Mouse (Mus musculus): Measurements from ENCODE around the gene Sh3kbp1. TPM values are rescaled to one million over a fixed set of nuclear protein-coding genes. Genes with fewer than 3 reads are reported as not detected.

Sh3kbp1 gene
- total and polyA plus RNA-seq, 3 experiments, result 18.6 to 37.7 TPM; not detected in 1

DNA sequence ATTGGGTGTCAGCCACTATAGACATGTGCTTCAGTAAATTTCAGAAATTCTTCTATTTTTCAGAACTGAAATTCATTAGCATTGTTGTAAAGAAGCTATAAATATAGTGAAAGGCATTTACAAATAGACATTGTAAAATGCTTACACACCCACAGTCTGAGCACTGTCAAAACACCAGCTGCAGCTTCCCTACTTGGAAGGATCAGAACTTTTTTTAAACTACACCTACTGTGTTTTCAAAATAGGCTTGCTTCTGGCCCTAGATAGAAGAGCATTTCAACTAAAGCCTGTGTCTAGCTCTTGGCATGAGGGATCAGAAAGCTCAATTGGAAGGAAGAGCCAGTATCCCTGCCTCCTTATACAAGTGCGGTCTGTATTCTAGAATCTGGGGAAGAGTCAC is 305.0 kb downstream of the Sh3kbp1 start:
- no peaks in the 10 kb centered on the region for H3K27me3 ChIP-seq (ENCODE audit: control insufficient read depth in 1 of 2, insufficient read depth in 2 of 2, low read length in 2 of 2)
- no peak overlapping the region for H3K9ac ChIP-seq (ENCODE audit: control insufficient read depth, low read depth, low read length, poor library complexity, severe bottlenecking)
- no peak for TF ChIP-seq HCFC1 (IDR thresholded peaks at IDR 0.05; ENCODE audit: low read depth, low read length)
- TF ChIP-seq KAT2A (conservative IDR thresholded peaks at IDR 0.05; ENCODE audit: low read depth, low read length), result no peak
- no peak for TF ChIP-seq SMC3 (IDR thresholded peaks at IDR 0.05; ENCODE audit: low read depth, low read length)
- no peak for TF ChIP-seq CHD1 (IDR thresholded peaks at IDR 0.05; ENCODE audit: low read depth, low read length)
- TF ChIP-seq CHD2 (IDR thresholded peaks at IDR 0.05; ENCODE audit: low read length), result no peak
- no peak for TF ChIP-seq POLR2A (IDR thresholded peaks at IDR 0.05; ENCODE audit: control insufficient read depth in 1 of 2, insufficient read depth in 1 of 2, low read depth in 1 of 2, low read length in 2 of 2, poor library complexity in 1 of 2)
- no peak for TF ChIP-seq TAL1 (IDR thresholded peaks at IDR 0.05; ENCODE audit: low read length)
- H3K4me3 ChIP-seq (ENCODE audit: control insufficient read depth in 1 of 2, insufficient read depth in 1 of 2, low read depth in 2 of 2, low read length in 2 of 2), result no peak overlapping the region
- H3K9me3 ChIP-seq (replicated peaks; ENCODE audit: insufficient read depth, low read length), result no peaks in the 10 kb centered on the region
- DNase-seq (ENCODE audit: low read depth, low spot score), result no peak
- H3K79me2 ChIP-seq (ENCODE audit: control insufficient read depth, insufficient read depth, low read length, poor library complexity), result no peaks in the 10 kb centered on the region
- H3K27ac ChIP-seq (ENCODE audit: control insufficient read depth, low read depth, low read length), result no peak overlapping the region
- no peaks in the 10 kb centered on the region for H3K4me1 ChIP-seq (ENCODE audit: control insufficient read depth in 1 of 2, insufficient read depth in 2 of 2, low read length in 2 of 2)
- no peaks in the 10 kb centered on the region for H3K36me3 ChIP-seq (ENCODE audit: control insufficient read depth in 1 of 2, insufficient read depth in 2 of 2, low read length in 2 of 2)

DNA sequence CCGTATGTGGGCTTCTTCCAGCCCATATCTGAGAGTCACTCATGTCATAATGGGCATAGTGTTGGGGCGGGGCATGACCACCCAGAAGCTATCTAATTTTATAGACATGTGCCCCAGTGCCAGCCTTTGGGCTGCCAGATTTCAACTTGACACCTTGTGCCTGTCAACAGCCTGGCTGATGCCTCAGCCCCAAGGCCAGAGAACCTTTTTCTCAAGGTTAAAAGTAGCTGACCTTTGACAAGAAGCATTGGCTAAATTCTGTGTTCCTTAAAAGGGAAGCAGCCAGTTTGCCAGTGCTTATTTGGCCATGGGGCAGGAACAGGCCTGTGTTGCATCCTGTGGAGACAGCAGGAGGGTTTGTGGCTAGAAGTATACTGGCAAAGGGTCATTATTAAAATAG is 315.5 kb downstream of the Sh3kbp1 start:
- Histone ChIP-seq H3K9me3 (replicated peaks; ENCODE audit: insufficient read depth, low read length) (no peaks in the 10 kb centered on the region), H3K4me1 (ENCODE audit: control insufficient read depth in 1 of 2, insufficient read depth in 2 of 2, low read length in 2 of 2) (no peaks in the 10 kb centered on the region), H3K9ac (ENCODE audit: control insufficient read depth, low read depth, low read length, poor library complexity, severe bottlenecking) (no peak overlapping the region), H3K79me2 (ENCODE audit: control insufficient read depth, insufficient read depth, low read length, poor library complexity) (no peaks in the 10 kb centered on the region), H3K36me3 (ENCODE audit: control insufficient read depth in 1 of 2, insufficient read depth in 2 of 2, low read length in 2 of 2) (no peaks in the 10 kb centered on the region), H3K4me3 (ENCODE audit: control insufficient read depth in 1 of 2, insufficient read depth in 1 of 2, low read depth in 2 of 2, low read length in 2 of 2) (no peak overlapping the region), H3K27me3 (ENCODE audit: control insufficient read depth in 1 of 2, insufficient read depth in 2 of 2, low read length in 2 of 2) (no peaks in the 10 kb centered on the region), H3K27ac (ENCODE audit: control insufficient read depth, low read depth, low read length) (no peak overlapping the region)
- TF ChIP-seq JUND (IDR thresholded peaks at IDR 0.05; ENCODE audit: low read depth, low read length), result no peak
- no peak for TF ChIP-seq RAD21 (IDR thresholded peaks at IDR 0.05; ENCODE audit: low read depth, low read length)
- no peak for TF ChIP-seq MXI1 (IDR thresholded peaks at IDR 0.05; ENCODE audit: low read depth, low read length)
- no peak for TF ChIP-seq POLR2A (IDR thresholded peaks at IDR 0.05; ENCODE audit: control insufficient read depth in 1 of 2, insufficient read depth in 1 of 2, low read depth in 1 of 2, low read length in 2 of 2, poor library complexity in 1 of 2)
- TF ChIP-seq GABPA (IDR thresholded peaks at IDR 0.05; ENCODE audit: low read depth, low read length), result no peak
- no peak for TF ChIP-seq MYC (IDR thresholded peaks at IDR 0.05; ENCODE audit: low read depth, low read length)
- TF ChIP-seq EP300 (IDR thresholded peaks at IDR 0.05; ENCODE audit: low read depth in 1 of 2, low read length in 2 of 2), result no peak
- no peak for TF ChIP-seq MAZ (IDR thresholded peaks at IDR 0.05; ENCODE audit: low read depth, low read length)
- no peak for TF ChIP-seq ELF1 (IDR thresholded peaks at IDR 0.05; ENCODE audit: low read depth, low read length)
- no peak for TF ChIP-seq CHD2 (IDR thresholded peaks at IDR 0.05; ENCODE audit: low read length)
- no peak for TF ChIP-seq KAT2A (conservative IDR thresholded peaks at IDR 0.05; ENCODE audit: low read depth, low read length)
- no peak for TF ChIP-seq CHD1 (IDR thresholded peaks at IDR 0.05; ENCODE audit: low read depth, low read length)
- no peak for TF ChIP-seq E2F4 (IDR thresholded peaks at IDR 0.05; ENCODE audit: borderline replicate concordance, low read depth, low read length)
- TF ChIP-seq RCOR1 (IDR thresholded peaks at IDR 0.05; ENCODE audit: low read depth, low read length), result no peak
- TF ChIP-seq NRF1 (IDR thresholded peaks at IDR 0.05; ENCODE audit: insufficient read depth, low read depth, low read length, poor library complexity, severe bottlenecking), result no peak
- no peak for TF ChIP-seq NELFE (IDR thresholded peaks at IDR 0.05; ENCODE audit: low read depth, low read length)
- TF ChIP-seq USF2 (IDR thresholded peaks at IDR 0.05; ENCODE audit: borderline replicate concordance in 1 of 2, insufficient read depth in 1 of 2, low read depth in 1 of 2, low read length in 2 of 2), result no peak
- no peak for TF ChIP-seq ZNF384 (IDR thresholded peaks at IDR 0.05; ENCODE audit: low read depth, low read length)
- no peak for DNase-seq (ENCODE audit: low read depth, low spot score)
